In genomic region chr9:53404753-53405722, GRCm38 (mm10) we compare ENCODE assay signal across 8 mouse cellular contexts. TPM values are rescaled to one million over a fixed set of nuclear protein-coding genes. Genes with fewer than 3 reads are reported as not detected.
DNase-seq lines count a peak whose midpoint lies in the region; ATAC-seq and TF ChIP-seq lines count a peak whose summit lies in the region.

No protein-coding gene starts in this region.

- peaks cover 5% of the 10 kb centered on the region; the same call in 1 of the 2 replicates for H3K4me1 ChIP-seq in hindbrain, postnatal 0 days (ENCODE audit: insufficient read depth, low read length)

- H3K36me3 ChIP-seq in hindbrain, postnatal 0 days (ENCODE audit: insufficient read depth, low read length): no peaks in the 10 kb centered on the region

- no peaks in the 10 kb centered on the region for H3K27me3 ChIP-seq in hindbrain, postnatal 0 days (ENCODE audit: insufficient read depth, low read length)

- peak overlapping the region; percentile 58 for H3K4me2 ChIP-seq in hindbrain, postnatal 0 days (ENCODE audit: low read depth, low read length)

- peak overlapping the region; percentile 91 for H3K27ac ChIP-seq in hindbrain, postnatal 0 days

- TF ChIP-seq CTCF in hindbrain, postnatal 0 days (IDR thresholded peaks at IDR 0.05; ENCODE audit: low read depth): no peak

- H3K9me3 ChIP-seq in hindbrain, postnatal 0 days (ENCODE audit: low read length): no peaks in the 10 kb centered on the region

- peak; percentile 98 for ATAC-seq in hindbrain, postnatal 0 days

- H3K9ac ChIP-seq in hindbrain, postnatal 0 days (replicated peaks; ENCODE audit: low read length): peak overlapping the region; percentile 55

- H3K4me3 ChIP-seq in hindbrain, postnatal 0 days (ENCODE audit: low read length): peak overlapping the region; percentile 29

- 23% methylated on average over 21 of the region's 21 CpGs for WGBS in hindbrain, postnatal 0 days

- DNase-seq in adrenal gland, postnatal 10 days: peak; percentile 87
- peak; percentile 96 for DNase-seq in embryo, embryonic 10.5 days (ENCODE audit: low spot score)
- DNase-seq in gastrocnemius, adult 8-10 months (ENCODE audit: low spot score in 2 of 2): peak; percentile 23 to 30
- DNase-seq in hindbrain, postnatal 0 days (ENCODE audit: low spot score): peak; percentile 94
- peak; percentile 59 for DNase-seq in left cerebral cortex, adult 11 months (ENCODE audit: low spot score)
- peak; percentile 87 for DNase-seq in lung, postnatal 25 days (ENCODE audit: low spot score)
- DNase-seq in retina, postnatal 1 day: peak; percentile 86
- DNase-seq in thymus, postnatal 36 days: peak; percentile 79 to 84

RNA-seq across cellular contexts. Expression of gene 4930550C14Rik, which starts 2.9 kb away (rescaled TPM):
- 1 to 10 TPM; 1.6 to 2.0 TPM for total RNA-seq in adrenal gland, postnatal 10 days (2021)
- total RNA-seq in gastrocnemius, adult 8-10 months (2022): not detected
- total RNA-seq in hindbrain, postnatal 0 days (2014; rRNA removed): 0.18 and 0.26 TPM in 2 replicates
- polyA plus RNA-seq in hindbrain, postnatal 0 days (2015; fragmentation: Nextera tagmentation; extraction: Ambion mirVana): 0.49 and 0.59 TPM in 2 replicates

RNA-seq across cellular contexts. Expression of gene Kdelc2, which starts 21.2 kb away (rescaled TPM):
- 10 to 100 TPM; 14.5 to 15.6 TPM for total RNA-seq in adrenal gland, postnatal 10 days (2021)
- total RNA-seq in gastrocnemius, adult 8-10 months (2022): 1 to 10 TPM; 3.0 to 4.3 (median 3.8) TPM
- 5.5 and 6.8 TPM in 2 replicates for total RNA-seq in hindbrain, postnatal 0 days (2014; rRNA removed)
- 8.1 and 8.7 TPM in 2 replicates for polyA plus RNA-seq in hindbrain, postnatal 0 days (2015; fragmentation: Nextera tagmentation; extraction: Ambion mirVana)

Comparison
In these comparisons a context has a peak if more than half of its experiments do, and no peak if none do; other contexts are left out.
1. Peak in every context shown above with its lines: DNase-seq, ATAC-seq, H3K4me3 ChIP-seq and H3K27ac ChIP-seq.
2. DNase-seq: peak in every context shown above with its lines; median percentile 96 in embryo, embryonic 10.5 days; 94 in hindbrain, postnatal 0 days; 87 in adrenal gland, postnatal 10 days; 87 in lung, postnatal 25 days; 86 in retina, postnatal 1 day; 82 in thymus, postnatal 36 days; 59 in left cerebral cortex, adult 11 months; 26 in gastrocnemius, adult 8-10 months.